Mouse (Mus musculus) limb, embryonic 11.5 days (tissue): ENCODE measurements around the gene Gm20773. TPM values are rescaled to one million over a fixed set of nuclear protein-coding genes. Genes with fewer than 3 reads are reported as not detected.
"Not testable (repeated sequence)": the region's sequence is repeated elsewhere in the genome, so short reads cannot be mapped to it uniquely, and the experiment has no call there.

Source experiments
- ATAC-seq: fragments of 200-750 bp; cut with Nextera tagmentation; 2 replicates; pipeline ENCODE4 v1.8.0; 2017; ENCODE audit warnings: low read depth; ENCODE audit not compliant: insufficient number of reproducible peaks, low FRiP score, low TSS enrichment
- DNase-seq: peaks from one replicate; pipeline ENCODE4 v3.0.0-alpha.2; 2015; ENCODE audit warnings: low spot score
- H3K27ac ChIP-seq: fragments of 300-500 bp; sonication (generic); replicated peaks from 2 replicates; pipeline ENCODE4 v1.5.1; 2014; ENCODE audit warnings: low read depth, mild to moderate bottlenecking, low read length
- H3K27me3 ChIP-seq: fragments of 300-500 bp; sonication (generic); 2 replicates; pipeline ENCODE4 v1.6.1; 2014; ENCODE audit warnings: mild to moderate bottlenecking, low read length, mixed read lengths; ENCODE audit not compliant: control insufficient read depth, insufficient read depth
- H3K36me3 ChIP-seq: fragments of 300-500 bp; sonication (generic); 2 replicates; pipeline ENCODE4 v1.6.1; 2014; ENCODE audit warnings: mild to moderate bottlenecking, low read length, moderate library complexity, mixed read lengths; ENCODE audit not compliant: control insufficient read depth, insufficient read depth
- H3K4me1 ChIP-seq: fragments of 300-500 bp; sonication (generic); 2 replicates; pipeline ENCODE4 v1.6.1; 2014; ENCODE audit warnings: low read length, mixed read lengths; ENCODE audit not compliant: control insufficient read depth, insufficient read depth
- H3K4me2 ChIP-seq: fragments of 300-500 bp; sonication (generic); 2 replicates; pipeline ENCODE4 v1.6.1; 2014; ENCODE audit warnings: low read depth, mild to moderate bottlenecking, moderate library complexity; ENCODE audit not compliant: severe bottlenecking
- H3K4me3 ChIP-seq: fragments of 300-500 bp; sonication (generic); 2 replicates; pipeline ENCODE4 v1.5.1; 2014; ENCODE audit warnings: low read depth, low read length
- H3K9ac ChIP-seq: fragments of 300-500 bp; sonication (generic); 2 replicates; pipeline ENCODE4 v1.6.1; 2014; ENCODE audit warnings: mild to moderate bottlenecking, low read length
- H3K9me3 ChIP-seq: fragments of 300-500 bp; sonication (generic); 2 replicates; pipeline ENCODE4 v1.6.1; 2016; ENCODE audit warnings: low read length; ENCODE audit not compliant: control insufficient read depth
- WGBS: fragments of 180-500 bp; shearing (Covaris S2); extraction: QIAGEN DNeasy Blood & Tissue Kit; methylation state at CpG from one replicate; pipeline ENCODE4 v1.1.7; 2014; 5-methylcytosine and 5-hydroxymethylcytosine counted together
- polyA plus RNA-seq: library from polyadenylated mRNA; unstranded; fragments of >200 nt; fragmentation: Nextera tagmentation; extraction: Ambion mirVana; gene quantifications from 2 replicates; pipeline ENCODE4 v1.2.1, GENCODE M21; 2014

Gene Gm20773
- polyA plus RNA-seq: not detected in 2 replicates

- not testable (repeated sequence) for H3K4me3 ChIP-seq, H3K36me3 ChIP-seq, H3K9me3 ChIP-seq, H3K4me2 ChIP-seq, H3K4me1 ChIP-seq, H3K27ac ChIP-seq, ATAC-seq, DNase-seq, H3K9ac ChIP-seq, H3K27me3 ChIP-seq
- WGBS: no CpG with 5 or more reads among the region's 1 CpGs
Observed at GRCm38 (mm10) chrY:13493726-13494125, at the start of gene Gm20773. Gene Gm20773 (plus strand): TSS chrY:13494026.

DNA sequence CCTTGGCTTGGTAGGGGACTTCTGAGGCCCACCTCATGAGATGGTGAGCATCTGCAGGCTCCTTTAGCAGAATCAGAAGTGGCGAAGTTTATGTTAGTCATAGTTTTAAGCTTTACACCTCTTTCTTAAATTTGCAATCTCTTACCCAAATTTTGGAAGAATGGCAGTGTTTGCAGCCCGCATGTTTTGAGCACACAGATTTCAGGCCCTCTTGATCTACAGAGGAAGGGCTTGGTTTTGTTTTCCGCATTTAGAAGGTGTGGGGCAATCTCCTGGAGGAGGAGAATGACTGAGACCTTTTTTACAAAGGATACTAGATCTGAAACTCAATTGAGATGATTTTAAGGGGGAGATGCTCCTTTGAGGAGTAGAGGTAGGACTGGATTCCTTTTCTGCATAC is 28.3 kb upstream of the Gm20773 start, which contains the start of gene Gm21866:
TSS of gene Gm21866 (minus strand) at position 101 of the 400 bp plus-strand sequence.
- H3K4me3 ChIP-seq, H3K27ac ChIP-seq, H3K9ac ChIP-seq, H3K36me3 ChIP-seq, H3K4me1 ChIP-seq, H3K9me3 ChIP-seq, H3K27me3 ChIP-seq, ATAC-seq, DNase-seq, H3K4me2 ChIP-seq: not testable (repeated sequence)
- WGBS: no CpG with 5 or more reads among the region's 3 CpGs

Other genes starting within 250 kb of the Gm20773 start
- not detected in 2 replicates for gene Gm21440, start 241.6 kb upstream of the Gm20773 start, polyA plus RNA-seq
- not detected in 2 replicates for gene Gm21454, start 241.6 kb upstream of the Gm20773 start, polyA plus RNA-seq
- gene Gm21725, start 145.0 kb upstream of the Gm20773 start, polyA plus RNA-seq: not detected in 2 replicates
- gene Gm21866, start 28.4 kb upstream of the Gm20773 start, polyA plus RNA-seq: not detected in 2 replicates